Mouse (Mus musculus) frontal cortex, postnatal 36 days (tissue): ENCODE measurements around the gene Ydjc.
A peak's percentile ranks its signal among the peaks of the same experiment; 100 is the strongest.

ENCODE experiments used
- DNase-seq, 2 experiments: peaks; one replicate each; pipeline ENCODE4 v3.0.0; 2022; ENCODE audit warnings: low spot score in 2 of 2

Ydjc gene

GRCm38 (mm10) chr16:17144339-17144738 is at the start of gene Ydjc:
Gene Ydjc (plus strand): TSS chr16:17144621.
- no peak for DNase-seq

DNA sequence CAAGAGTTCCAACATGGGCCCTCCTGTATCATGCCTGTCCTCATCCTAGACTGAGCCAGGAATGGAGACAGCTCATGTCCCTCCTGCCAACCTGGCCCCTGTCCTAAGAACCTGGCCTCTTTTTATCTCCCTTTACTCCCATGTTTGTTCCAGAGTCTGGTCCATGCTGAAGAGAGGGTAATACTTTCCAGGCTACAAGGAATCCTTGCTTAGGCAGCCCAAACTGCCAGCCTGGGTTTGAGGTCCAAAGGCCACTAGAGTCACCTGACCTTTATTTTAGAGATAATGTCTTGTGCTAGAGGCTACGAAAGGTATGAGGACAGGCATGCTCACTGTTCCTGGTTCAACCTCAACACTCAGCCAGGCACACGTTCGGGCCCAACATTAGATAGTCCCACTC is 47.5 kb upstream of the Ydjc start:
- no peak for DNase-seq

GRCm38 (mm10) chr16:17102630-17103220 is 41.7 kb upstream of the Ydjc start:
- DNase-seq = no peak

GRCm38 (mm10) chr16:17104600-17104999 is 39.8 kb upstream of the Ydjc start:
- DNase-seq = no peak

DNA sequence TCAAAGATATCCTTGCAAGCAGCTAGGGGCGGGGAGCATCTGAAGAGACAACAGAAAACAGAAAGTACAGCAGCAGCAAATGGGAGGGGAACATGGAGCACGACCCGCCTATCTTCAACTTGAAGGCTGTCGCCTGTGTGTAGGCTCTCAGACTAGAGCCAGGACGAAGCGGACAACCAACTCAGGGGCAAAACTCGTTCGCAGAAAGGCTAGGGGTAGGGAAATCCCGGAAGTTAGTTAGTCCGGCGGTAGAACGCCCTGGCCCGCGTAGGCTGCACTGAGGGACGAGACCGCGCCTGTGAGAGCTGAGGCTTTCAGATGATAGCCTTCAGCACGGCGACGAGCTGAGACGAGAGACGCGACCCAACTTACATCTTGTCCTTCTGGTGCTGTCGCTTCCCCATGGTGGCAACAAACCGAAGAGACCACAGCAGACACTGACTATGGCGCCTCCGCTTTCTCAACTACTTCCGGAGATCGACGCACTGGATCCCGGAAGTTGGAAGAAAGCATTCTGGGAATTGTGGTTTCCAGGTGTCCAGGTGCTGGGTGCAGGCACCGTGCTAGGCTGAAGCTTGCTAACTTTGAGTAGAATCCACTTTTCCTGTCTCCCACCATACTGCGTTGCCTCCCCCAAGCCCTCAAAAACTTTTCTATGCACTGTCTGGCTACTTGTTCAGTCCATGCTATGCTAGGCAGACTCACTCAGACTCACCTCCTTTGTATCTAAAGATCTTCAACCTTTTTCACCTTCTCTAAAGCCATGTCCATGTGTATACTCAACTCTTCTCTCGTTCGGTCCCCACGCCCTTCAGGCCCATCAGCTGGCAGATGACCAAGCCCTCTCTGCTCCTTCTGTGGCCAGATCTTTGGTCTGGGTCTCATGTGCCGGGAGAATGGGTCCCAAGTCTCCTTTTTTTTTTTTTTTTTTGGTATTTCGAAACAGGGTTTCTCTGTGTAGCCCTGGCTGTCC is 33.4 kb upstream of the Ydjc start, which contains the start of gene Ppil2:
Gene Ppil2 (minus strand): TSS at position 487 of the 973 bp plus-strand sequence.
- peak; percentile 70 to 78 for DNase-seq

DNA sequence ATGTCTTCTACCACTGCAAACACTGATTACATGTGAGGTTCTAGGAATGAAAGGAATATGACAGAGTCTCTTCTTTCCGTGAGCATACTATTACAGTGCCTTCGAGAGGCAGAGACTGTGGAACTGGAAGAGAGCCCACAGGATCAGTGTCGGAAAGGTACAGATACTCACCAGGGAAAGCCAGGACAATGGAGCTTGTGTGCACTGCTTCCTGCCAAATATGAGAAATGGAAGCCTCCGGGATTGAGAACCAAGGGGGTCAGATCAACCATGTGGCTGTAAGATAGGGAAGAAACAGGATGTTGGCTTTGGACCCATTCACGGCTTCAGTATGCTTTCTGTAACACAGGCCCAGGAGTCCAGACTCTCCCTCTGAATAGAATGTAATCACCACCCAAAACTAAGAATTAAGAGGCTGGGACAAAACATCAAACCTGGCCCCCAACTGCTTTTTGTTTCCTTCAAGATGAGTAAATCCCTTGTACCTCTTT is 27.1 kb upstream of the Ydjc start:
- no peak for DNase-seq

DNA sequence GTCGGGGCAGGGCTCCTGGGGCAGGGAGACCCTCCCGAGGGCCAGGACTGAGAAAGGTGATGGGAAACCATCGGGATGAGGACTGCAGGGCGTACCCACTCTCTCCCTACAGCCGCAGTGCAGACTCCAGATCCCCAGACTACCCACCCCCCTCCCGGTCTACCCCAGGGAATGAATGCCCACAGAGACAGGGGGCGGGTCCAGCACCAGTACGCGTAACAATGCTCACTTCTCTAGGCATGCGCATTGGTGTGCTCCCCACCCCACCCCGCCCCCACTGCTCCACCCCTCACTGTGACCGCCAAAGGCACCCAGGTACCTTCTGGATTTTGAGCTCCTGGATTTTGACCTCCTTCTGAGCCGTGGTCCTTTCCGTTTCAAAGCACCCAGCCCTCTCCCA is 22.9 kb upstream of the Ydjc start:
- no peak for DNase-seq

DNA sequence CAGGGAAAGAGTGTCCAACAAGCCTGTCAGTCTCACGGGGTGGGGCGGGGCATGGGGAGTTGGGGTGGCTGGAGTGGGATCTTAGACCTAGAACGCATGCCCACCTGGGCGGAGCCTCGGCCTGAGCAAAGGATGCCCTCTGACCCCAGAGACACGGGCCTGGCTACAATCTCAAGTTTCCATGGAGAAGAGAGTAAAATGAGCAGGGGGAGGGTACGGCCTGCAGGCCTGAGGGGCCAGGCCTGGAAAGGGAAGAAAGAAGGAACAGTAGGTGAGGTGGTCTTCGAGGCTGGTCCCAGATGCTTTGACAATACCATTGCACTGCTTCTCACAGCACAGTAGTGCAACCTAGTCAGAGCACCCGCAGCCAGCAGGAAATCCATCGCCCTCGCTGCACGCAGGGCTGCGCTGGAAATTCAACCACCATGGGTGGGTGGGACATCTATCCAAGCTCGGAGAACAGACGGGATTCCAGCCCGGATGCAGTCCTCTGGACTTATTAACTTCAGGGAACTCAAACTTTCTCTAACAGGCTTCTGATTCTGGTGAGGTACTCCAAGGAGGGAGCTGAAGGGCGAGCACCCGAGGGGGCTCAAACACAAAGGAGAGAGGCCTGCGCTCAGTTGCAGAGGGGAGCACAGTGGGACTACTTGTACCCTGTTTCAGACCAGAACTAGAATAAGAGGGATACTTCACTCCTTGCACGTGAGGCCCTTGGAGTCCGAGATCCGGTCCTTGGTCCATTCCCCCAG is 20.1 kb upstream of the Ydjc start:
- no peak for DNase-seq

GRCm38 (mm10) chr16:17124871-17125520 is 19.4 kb upstream of the Ydjc start, which contains the start of gene 2610318N02Rik:
Gene 2610318N02Rik (minus strand): TSS chr16:17125167.
- peak; percentile 51 to 71 for DNase-seq

- peak; percentile 19 to 54 for DNase-seq
Observed at GRCm38 (mm10) chr16:17127292-17127691, 17.1 kb upstream of the Ydjc start.

DNA sequence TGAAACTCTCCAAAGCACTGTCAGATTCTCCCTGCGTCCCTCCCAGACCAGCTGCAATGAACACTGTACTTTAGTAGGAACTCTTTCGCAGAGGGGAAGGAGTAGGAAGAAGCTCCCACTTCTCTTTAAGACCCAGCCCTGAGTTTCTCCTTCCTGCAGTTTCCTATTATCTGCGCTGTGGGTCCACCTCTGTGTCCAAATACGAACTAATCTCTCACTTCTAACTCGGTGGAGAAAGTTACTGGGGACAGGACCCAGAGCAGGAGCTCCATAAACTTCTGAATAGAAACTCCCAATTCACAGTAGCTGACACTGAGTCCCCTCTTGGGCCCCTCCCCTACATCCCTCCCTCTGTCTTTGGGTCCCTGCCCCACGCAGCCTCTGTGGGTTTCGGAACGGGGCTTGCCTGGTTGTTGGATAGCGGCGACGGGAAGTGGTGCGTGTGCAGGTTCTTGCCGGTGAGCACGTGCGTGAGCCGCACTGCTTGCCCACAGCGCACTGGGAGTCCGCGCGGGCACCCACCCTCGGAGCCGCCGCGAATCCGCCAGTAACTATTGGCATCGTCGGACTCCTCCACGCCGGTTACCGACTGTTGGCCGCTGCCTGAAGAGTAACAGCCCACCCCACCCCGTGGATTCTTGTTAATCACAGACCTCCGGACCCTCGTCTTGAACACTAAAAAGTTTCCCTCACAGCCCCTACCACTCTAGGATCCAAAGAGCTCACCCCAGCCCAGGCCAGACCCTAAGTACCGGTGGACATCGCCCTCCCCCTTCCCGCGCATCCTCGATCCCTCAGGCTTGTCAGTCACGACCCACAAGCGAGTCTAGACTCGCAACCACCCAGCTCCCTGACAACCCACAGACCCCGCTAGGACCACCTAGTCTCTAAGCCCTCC is 13.0 kb upstream of the Ydjc start:
- no peak for DNase-seq

DNA sequence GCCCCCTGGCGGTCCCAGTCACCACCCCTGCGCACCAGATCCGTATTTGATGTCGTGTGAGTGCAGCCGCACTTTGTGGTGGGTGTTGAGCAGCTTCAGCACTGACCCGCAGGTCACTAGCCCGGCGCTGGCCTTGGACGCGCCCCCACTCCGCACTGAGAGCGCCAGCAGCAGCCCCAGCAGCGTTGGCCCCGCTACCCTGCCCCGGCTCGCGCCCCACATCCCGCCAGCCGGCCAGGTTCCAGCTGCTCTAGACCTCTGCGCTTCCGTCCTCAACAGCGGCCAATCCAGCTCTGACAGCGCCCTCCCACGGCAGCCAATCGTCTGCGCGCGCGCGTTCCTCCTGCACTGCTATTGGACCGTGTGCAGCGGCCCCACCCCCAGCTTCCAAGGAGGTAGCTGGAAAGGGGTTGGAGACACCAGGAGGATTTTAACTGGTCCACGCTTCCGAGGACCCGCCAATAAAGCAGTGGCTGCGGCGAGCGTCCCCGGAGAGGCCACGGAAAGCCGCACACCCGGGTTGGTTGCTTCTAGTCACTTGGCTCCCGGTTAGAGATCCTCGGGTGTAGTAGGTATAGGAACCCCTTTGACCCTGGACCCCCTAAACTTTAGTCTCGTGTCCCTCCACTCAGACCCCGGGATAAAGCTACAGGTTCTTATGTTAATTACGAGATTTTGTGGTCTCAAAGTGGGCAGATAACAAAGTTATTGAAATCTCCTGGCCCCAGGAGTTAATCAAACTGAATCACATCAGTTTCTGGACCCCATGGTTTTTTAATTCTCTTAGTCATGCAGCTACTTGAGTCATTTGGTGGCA is 12.1 kb upstream of the Ydjc start, which contains the start of gene Sdf2l1:
Gene Sdf2l1 (minus strand): TSS at position 295 of the 817 bp plus-strand sequence.
- peak; percentile 98 for DNase-seq

DNA sequence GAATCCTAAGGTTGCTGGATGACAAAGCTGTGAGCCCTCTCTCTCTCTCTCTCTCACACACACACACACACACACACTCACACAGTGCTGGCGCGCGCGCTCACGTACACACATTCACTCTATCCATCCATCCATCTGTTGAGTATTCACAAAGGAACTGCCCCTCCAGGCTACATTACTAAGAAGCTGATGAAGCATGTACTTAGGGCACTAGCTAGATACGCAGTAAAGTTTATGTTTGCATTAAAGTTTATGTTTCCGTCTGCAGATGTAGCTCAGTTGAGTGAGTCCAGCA is 11.6 kb upstream of the Ydjc start:
- no peak for DNase-seq

GRCm38 (mm10) chr16:17137355-17137754 is 7.1 kb upstream of the Ydjc start:
- no peak for DNase-seq

DNA sequence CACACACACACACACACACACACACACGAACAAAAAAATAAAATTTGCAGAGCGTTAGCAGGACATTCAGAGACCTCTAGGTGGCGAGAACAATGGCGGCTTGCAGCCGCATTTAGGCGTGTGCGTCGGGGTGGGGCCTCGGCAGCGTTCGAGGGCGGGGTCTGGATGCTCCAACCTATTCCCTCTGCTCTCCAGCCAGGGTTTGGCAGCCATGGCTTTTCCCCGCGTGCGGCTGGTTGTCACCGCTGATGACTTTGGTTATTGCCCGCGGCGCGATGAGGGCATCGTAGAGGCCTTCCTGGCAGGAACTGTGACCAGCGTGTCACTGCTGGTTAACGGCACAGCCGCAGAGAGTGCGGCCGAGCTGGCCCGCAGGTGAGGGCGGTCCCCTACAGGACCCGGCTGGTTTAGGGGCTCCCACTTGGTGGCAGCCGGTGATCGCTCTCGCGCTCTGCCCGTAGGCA is 2.4 kb downstream of the Ydjc start, which contains the start of gene Ccdc116:
Gene Ccdc116 (minus strand): TSS at position 458 of the 464 bp plus-strand sequence.
- DNase-seq = peak; percentile 78 to 82

- peak; percentile 24 to 36 for DNase-seq
Observed at GRCm38 (mm10) chr16:17147391-17147929, 3.0 kb downstream of the Ydjc start.

DNA sequence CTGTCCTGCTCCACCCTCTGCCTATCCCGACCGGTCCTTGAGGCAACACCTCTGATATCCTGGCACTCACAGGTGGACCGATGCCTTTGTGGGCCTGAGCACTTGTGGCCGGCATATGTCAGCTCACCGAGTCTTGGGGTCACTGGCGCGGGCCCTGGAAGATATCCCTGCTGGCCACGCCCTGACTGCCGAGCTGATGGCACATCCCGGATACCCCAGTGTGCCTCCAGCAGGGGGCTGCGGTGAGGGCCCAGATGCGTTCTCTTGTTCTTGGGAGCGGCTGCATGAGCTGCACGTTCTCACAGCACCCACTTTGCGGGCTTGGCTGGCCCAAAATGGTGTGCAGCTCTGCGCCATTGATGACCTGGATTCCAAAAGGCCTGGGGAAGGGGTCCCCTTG is 3.7 kb downstream of the Ydjc start:
- DNase-seq = no peak

- no peak for DNase-seq
Observed at GRCm38 (mm10) chr16:17150520-17151258, 6.3 kb downstream of the Ydjc start.
